Mouse (Mus musculus): ENCODE measurements around the gene Selenos.
A peak's percentile ranks its signal among the peaks of the same experiment; 100 is the strongest.

The Selenos gene

GRCm38 (mm10) chr7:66120702-66121396, 41.4 kb downstream of the Selenos start:
- DNase-seq: no peak

- DNase-seq: peak; percentile 22
These were observed 45.1 kb downstream of the Selenos start for GRCm38 (mm10) chr7:66124551-66124968.

- no peak for DNase-seq
These were observed 45.9 kb downstream of the Selenos start for GRCm38 (mm10) chr7:66125368-66125767.

- DNase-seq: no peak
These were observed 48.6 kb downstream of the Selenos start for GRCm38 (mm10) chr7:66127951-66128645.

- peak; percentile 37 for DNase-seq
These were observed 49.4 kb downstream of the Selenos start for GRCm38 (mm10) chr7:66128857-66129256.

GRCm38 (mm10) chr7:66130296-66130695, 50.8 kb downstream of the Selenos start:
- DNase-seq: no peak

GRCm38 (mm10) chr7:66131776-66132421, 52.5 kb downstream of the Selenos start:
- DNase-seq: peak; percentile 66

- no peak for DNase-seq
These were observed 54.7 kb downstream of the Selenos start for GRCm38 (mm10) chr7:66134154-66134553.

- DNase-seq: no peak
These were observed 56.2 kb downstream of the Selenos start for GRCm38 (mm10) chr7:66135644-66136043.

GRCm38 (mm10) chr7:66136187-66136586, 56.7 kb downstream of the Selenos start:
- no peak for DNase-seq

GRCm38 (mm10) chr7:66137309-66137708, 57.9 kb downstream of the Selenos start:
- no peak for DNase-seq

GRCm38 (mm10) chr7:66138301-66138700, 58.9 kb downstream of the Selenos start:
- DNase-seq: peak; percentile 70

- no peak for DNase-seq
These were observed 59.4 kb downstream of the Selenos start for GRCm38 (mm10) chr7:66138878-66139277.
